Mouse (Mus musculus) bone marrow, adult 2 months (tissue): ENCODE data around the gene Map4k5.

Source experiments
- CTCF ChIP-seq: fragments of 200-500 bp; IDR thresholded peaks from 2 replicates; pipeline ENCODE4 v1.5.1; 2011; ENCODE audit warnings: low read length, control low read depth; ENCODE audit not compliant: control insufficient read depth, insufficient read depth
- POLR2A ChIP-seq: fragments of 200-500 bp; IDR thresholded peaks from 2 replicates; pipeline ENCODE4 v1.6.1; 2011; ENCODE audit warnings: low read depth, mild to moderate bottlenecking, control low read depth, low read length, borderline replicate concordance; ENCODE audit not compliant: control insufficient read depth

GRCm38 (mm10) chr12:69879172-69879665, 13.8 kb downstream of the Map4k5 start:
- TF ChIP-seq CTCF: no peak
- no peak for TF ChIP-seq POLR2A
